Mouse (Mus musculus): ENCODE data around the gene Wnt8b. TPM values are rescaled to one million over a fixed set of nuclear protein-coding genes. Genes with fewer than 3 reads are reported as not detected.
"Not testable (repeated sequence)": the region's sequence is repeated elsewhere in the genome, so short reads cannot be mapped to it uniquely, and the experiment has no call there.

The Wnt8b gene
- polyA plus RNA-seq (2016; fragmentation: Nextera tagmentation; extraction: Ambion mirVana): 0.56 and 2.1 TPM in 2 replicates

DNA sequence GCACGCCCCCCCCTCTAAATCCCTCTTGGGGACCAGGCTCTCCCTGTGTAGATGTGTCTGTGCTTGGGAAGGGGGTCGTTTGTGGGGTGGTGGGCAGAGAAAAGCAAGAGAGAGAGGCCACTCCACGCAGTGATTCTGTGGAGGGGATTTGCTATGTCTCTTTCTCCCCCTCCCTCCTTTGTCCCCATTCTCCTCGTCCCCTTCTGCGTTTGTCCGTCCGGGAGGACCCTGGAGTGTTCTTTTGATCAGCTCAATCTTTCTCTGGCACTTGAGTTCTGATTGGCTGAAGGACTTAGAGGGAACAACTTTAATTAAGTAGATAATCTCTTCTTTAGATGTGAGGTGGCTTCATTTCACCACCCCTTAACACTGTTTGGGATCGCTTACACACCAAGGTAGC lies at the start of gene Wnt8b:
Wnt8b (plus strand) TSS at position 345 of the 400 bp plus-strand sequence.
- H3K27ac ChIP-seq (replicated peaks): no peak within 1 kb of the TSS
- no peak for DNase-seq (ENCODE audit: low spot score)
- H3K4me3 ChIP-seq: no peak within 1 kb of the TSS
- WGBS: 20% methylated on average over 8 of the region's 8 CpGs
- H3K36me3 ChIP-seq (replicated peaks): no peaks in the 10 kb centered on the region
- peaks cover 95% of the 10 kb centered on the region for H3K27me3 ChIP-seq (replicated peaks; ENCODE audit: low read depth, poor library complexity, severe bottlenecking)
- peaks cover 16% of the 10 kb centered on the region for H3K4me1 ChIP-seq
- no peaks in the 10 kb centered on the region for H3K9me3 ChIP-seq

- no peaks in the 10 kb centered on the region for H3K36me3 ChIP-seq (replicated peaks)
Observed at GRCm38 (mm10) chr19:44445755-44446154, 47.5 kb upstream of the Wnt8b start.

DNA sequence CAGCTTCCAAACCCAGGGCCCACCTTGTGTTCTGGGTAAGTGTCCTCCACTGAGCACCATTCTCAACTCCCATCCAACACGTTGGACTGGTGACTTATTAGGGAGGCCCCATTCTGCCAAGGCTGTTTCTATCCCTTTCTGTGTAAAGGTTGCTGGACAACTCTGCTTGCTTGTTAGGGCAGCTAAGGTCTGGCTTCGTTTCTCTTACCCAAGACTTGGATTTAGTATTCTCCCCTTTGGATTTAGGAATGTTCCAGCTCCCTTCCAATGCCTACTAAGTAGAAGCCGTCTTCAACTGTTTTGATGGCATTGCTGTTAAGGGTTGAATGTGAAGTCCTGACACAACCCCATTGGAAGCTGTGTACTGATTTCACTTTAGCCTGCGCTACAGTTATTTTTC lies 45.3 kb upstream of the Wnt8b start:
- 88% methylated on average over 4 of the region's 4 CpGs for WGBS
- no peak overlapping the region for H3K4me3 ChIP-seq
- H3K27me3 ChIP-seq (replicated peaks; ENCODE audit: low read depth, poor library complexity, severe bottlenecking): no peaks in the 10 kb centered on the region
- no peaks in the 10 kb centered on the region for H3K9me3 ChIP-seq
- no peaks in the 10 kb centered on the region for H3K36me3 ChIP-seq (replicated peaks)
- no peak overlapping the region for H3K27ac ChIP-seq (replicated peaks)
- 0 out of 2 replicates have a peak, but pooled peaks cover 3% of the 10 kb centered on the region for H3K4me1 ChIP-seq
- DNase-seq (ENCODE audit: low spot score): no peak

More at GRCm38 (mm10) chr19:44445755-44446154, 47.5 kb upstream of the Wnt8b start:
- 0 out of 2 replicates have a peak, but pooled peaks cover 3% of the 10 kb centered on the region for H3K4me1 ChIP-seq
- 91% methylated on average over 3 of the region's 3 CpGs for whole genome bisulfite sequencing
- DNase-seq (ENCODE audit: low spot score): no peak
- no peak overlapping the region for H3K4me3 ChIP-seq
- H3K27me3 ChIP-seq (replicated peaks; ENCODE audit: low read depth, poor library complexity, severe bottlenecking): no peaks in the 10 kb centered on the region
- H3K27ac ChIP-seq (replicated peaks): no peak overlapping the region
- H3K9me3 ChIP-seq: no peaks in the 10 kb centered on the region

DNA sequence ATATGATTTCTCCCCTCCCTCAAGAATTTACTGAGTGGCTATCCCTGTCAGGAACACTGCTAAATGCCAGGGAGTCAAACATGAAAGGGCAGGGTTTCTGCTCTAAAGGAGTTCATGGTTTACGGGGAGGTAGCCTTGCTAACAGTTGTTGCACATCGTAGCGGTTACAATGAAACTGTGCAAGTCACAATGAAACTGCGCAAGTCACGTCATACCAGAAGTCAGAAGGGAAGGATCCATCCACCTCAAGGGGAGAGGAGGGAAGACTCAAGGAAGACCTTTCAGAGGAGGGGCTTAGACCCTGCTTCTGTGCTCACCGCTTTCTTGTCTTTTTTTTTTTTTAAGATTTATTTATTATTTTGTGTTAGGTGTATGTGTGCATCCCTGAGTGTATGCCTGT lies 38.4 kb upstream of the Wnt8b start:
- no peak for DNase-seq (ENCODE audit: low spot score)
- no peak overlapping the region for H3K4me3 ChIP-seq

DNA sequence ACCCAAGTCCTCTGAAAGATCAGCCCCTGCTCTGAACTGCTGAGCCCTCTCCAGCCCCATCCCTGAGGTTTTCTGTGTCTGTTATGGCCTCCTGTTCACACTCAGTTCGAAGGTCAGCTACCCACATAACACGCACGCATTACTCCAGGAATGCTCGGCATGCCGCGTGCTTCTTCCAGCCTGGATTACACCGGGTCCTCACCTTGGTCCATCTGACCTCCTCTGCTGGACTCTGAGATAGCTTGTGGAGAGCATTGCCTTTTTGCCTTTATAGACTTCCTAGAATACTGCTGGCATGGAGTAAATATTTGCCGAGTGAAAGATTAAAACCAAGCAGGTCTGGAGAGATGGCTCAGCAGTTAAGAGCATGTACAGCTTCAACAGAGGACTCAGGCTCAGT lies 37.9 kb upstream of the Wnt8b start:
- H3K36me3 ChIP-seq (replicated peaks): no peaks in the 10 kb centered on the region
- no peaks in the 10 kb centered on the region for H3K9me3 ChIP-seq
- no peak for DNase-seq (ENCODE audit: low spot score)
- 84% methylated on average over 8 of the region's 8 CpGs for WGBS
- peaks cover 7% of the 10 kb centered on the region; the same call in 1 of the 2 replicates for H3K4me1 ChIP-seq
- no peak overlapping the region for H3K27ac ChIP-seq (replicated peaks)
- H3K27me3 ChIP-seq (replicated peaks; ENCODE audit: low read depth, poor library complexity, severe bottlenecking): no peaks in the 10 kb centered on the region
- no peak overlapping the region for H3K4me3 ChIP-seq

More for the DNA sequence above, 38.4 kb upstream of the Wnt8b start:
- 91% methylated on average over 6 of the region's 6 CpGs for WGBS
- H3K27me3 ChIP-seq (replicated peaks; ENCODE audit: low read depth, poor library complexity, severe bottlenecking): no peaks in the 10 kb centered on the region
- no peaks in the 10 kb centered on the region for H3K9me3 ChIP-seq
- no peaks in the 10 kb centered on the region for H3K36me3 ChIP-seq (replicated peaks)
- no peak overlapping the region for H3K27ac ChIP-seq (replicated peaks)
- peaks cover 7% of the 10 kb centered on the region; the same call in 1 of the 2 replicates for H3K4me1 ChIP-seq

- 52% methylated on average over 3 of the region's 3 CpGs for WGBS
Observed at GRCm38 (mm10) chr19:44457359-44458055, 35.8 kb upstream of the Wnt8b start.

DNA sequence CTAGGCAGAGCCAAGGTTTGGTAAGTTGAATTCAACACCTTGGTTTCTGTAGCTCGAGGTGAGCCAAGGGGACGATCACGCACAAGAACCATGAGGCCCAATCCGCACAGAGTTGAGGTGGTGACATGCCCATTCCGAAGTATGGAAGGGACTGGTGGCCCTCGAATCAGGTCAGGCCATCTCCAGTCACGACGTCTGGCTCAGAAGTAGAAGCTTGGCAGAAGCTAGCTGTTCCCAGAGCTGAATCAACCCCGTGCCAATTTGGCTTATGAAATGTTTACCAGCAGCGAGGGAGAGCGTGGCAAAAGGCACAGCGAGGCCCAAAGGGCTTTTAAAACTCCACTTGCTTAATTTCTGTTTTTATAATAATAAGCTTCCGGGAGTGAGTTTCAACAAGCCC lies 34.6 kb upstream of the Wnt8b start:
- no peak for DNase-seq (ENCODE audit: low spot score)
- WGBS: 94% methylated on average over 13 of the region's 13 CpGs
- Histone ChIP-seq H3K4me1 (peaks cover 14% of the 10 kb centered on the region), H3K27me3 (replicated peaks; ENCODE audit: low read depth, poor library complexity, severe bottlenecking) (no peaks in the 10 kb centered on the region), H3K36me3 (replicated peaks) (no peaks in the 10 kb centered on the region), H3K27ac (replicated peaks) (no peak overlapping the region), H3K9me3 (no peaks in the 10 kb centered on the region), H3K4me3 (no peak overlapping the region)

More at GRCm38 (mm10) chr19:44457359-44458055, 35.8 kb upstream of the Wnt8b start:
- Histone ChIP-seq H3K4me3 (no peak overlapping the region), H3K27ac (replicated peaks) (no peak overlapping the region), H3K27me3 (replicated peaks; ENCODE audit: low read depth, poor library complexity, severe bottlenecking) (no peaks in the 10 kb centered on the region), H3K4me1 (peaks cover 14% of the 10 kb centered on the region), H3K36me3 (replicated peaks) (no peaks in the 10 kb centered on the region), H3K9me3 (no peaks in the 10 kb centered on the region)
- DNase-seq (ENCODE audit: low spot score): no peak

DNA sequence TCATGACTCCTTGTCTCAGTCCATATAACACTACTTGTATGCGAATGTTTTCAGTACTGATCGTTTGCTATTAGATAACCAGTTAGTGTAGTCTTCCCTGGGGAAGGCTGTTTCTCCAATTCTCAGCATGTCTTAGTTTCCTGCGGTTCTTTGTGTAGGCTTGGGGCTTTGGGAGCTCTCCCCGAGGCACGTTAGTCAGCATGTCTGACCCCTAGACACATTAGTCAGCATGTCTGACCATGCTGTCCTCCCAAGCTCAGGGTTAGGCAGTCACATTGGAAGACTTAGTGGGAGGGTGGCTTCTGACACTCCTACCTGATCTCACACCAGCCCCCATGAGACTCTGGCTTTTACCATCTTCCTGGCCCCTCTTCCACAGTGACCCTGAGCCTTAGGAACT lies 32.8 kb upstream of the Wnt8b start:
- WGBS: 81% methylated on average over 5 of the region's 5 CpGs
- H3K27ac ChIP-seq (replicated peaks): no peak overlapping the region

DNA sequence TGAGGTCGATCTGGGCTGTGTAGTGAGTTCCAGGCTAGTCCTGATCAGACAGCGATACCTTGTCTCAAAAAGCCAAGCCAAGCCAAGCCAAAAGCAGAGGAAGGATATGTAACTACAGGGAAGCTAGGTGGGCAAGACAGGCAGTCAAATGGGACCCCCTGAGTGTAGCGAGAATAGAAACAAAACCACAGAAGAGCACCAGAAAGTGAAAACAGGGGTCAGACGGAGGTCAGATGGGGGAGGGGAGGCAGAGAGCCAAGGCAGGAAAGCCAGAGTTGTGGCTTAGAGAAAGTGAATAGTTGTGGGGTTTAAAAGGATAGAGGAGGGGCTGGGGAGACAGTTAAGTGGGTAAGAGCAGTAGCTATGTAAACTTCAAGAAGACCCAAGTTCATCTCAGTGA lies 31.8 kb upstream of the Wnt8b start:
- WGBS: 50% methylated on average over 4 of the region's 4 CpGs
- Histone ChIP-seq H3K27me3 (replicated peaks; ENCODE audit: low read depth, poor library complexity, severe bottlenecking) (no peaks in the 10 kb centered on the region), H3K9me3 (no peaks in the 10 kb centered on the region), H3K4me3 (no peak overlapping the region), H3K36me3 (replicated peaks) (no peaks in the 10 kb centered on the region), H3K27ac (replicated peaks) (no peak overlapping the region), H3K4me1 (peaks cover 14% of the 10 kb centered on the region)
- no peak for DNase-seq (ENCODE audit: low spot score)

More for the DNA sequence above, 32.8 kb upstream of the Wnt8b start:
- Histone ChIP-seq H3K27me3 (replicated peaks; ENCODE audit: low read depth, poor library complexity, severe bottlenecking) (no peaks in the 10 kb centered on the region), H3K4me3 (no peak overlapping the region), H3K9me3 (no peaks in the 10 kb centered on the region), H3K4me1 (peaks cover 14% of the 10 kb centered on the region), H3K36me3 (replicated peaks) (no peaks in the 10 kb centered on the region)
- no peak for DNase-seq (ENCODE audit: low spot score)

DNA sequence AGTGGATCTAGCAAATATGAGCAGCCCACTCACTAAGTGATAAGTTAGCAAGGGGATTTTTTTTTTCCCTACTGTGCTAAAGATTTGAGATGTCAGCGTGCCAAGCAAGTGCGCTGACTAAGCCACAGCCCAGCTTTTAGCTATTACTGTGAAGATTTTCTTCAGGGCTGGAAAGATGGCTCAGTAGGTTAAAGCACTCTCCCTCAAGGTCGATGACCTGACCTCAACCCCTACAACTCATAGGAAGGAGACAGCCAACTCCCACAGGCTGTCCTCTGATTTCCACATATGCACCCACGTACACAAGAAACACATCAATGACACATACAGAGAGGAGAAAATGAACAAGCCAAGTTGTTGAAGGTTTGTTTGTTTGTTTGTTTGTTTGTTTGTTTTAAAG lies 31.1 kb upstream of the Wnt8b start:
- WGBS: 88% methylated on average over 4 of the region's 4 CpGs

GRCm38 (mm10) chr19:44465960-44466525 lies 27.2 kb upstream of the Wnt8b start:
- 77% methylated on average over 14 of the region's 14 CpGs for WGBS
- H3K9me3 ChIP-seq: not testable (repeated sequence)

More for the DNA sequence above, 31.1 kb upstream of the Wnt8b start:
- Histone ChIP-seq H3K27me3 (replicated peaks; ENCODE audit: low read depth, poor library complexity, severe bottlenecking) (no peaks in the 10 kb centered on the region), H3K4me3 (no peak overlapping the region), H3K36me3 (replicated peaks) (no peaks in the 10 kb centered on the region), H3K9me3 (no peaks in the 10 kb centered on the region), H3K4me1 (peaks cover 11% of the 10 kb centered on the region), H3K27ac (replicated peaks) (no peak overlapping the region)
- no peak for DNase-seq (ENCODE audit: low spot score)

DNA sequence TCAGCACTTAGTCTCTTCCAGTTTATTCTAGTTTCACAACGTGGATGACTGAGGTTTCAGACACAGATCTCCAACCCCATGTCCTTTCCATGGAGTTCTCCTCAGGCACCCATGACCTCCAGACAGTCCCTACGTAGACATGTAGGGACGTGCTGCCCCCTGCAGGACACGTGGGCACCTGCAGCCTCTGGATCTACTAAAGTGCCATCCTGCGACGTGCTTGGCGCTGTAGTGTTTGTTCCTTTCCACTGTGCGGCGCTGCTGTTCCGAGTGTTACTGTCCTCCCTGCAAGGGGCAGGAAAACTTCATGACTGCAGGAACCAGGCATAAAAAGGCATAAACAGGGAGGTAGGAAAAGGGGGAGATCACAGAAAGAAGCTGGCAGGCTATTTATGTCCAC lies 19.1 kb upstream of the Wnt8b start:
- 2% methylated on average over 10 of the region's 10 CpGs for WGBS
- H3K4me1 ChIP-seq: no peaks in the 10 kb centered on the region
- DNase-seq (ENCODE audit: low spot score): peak; percentile 84
- no peak overlapping the region for H3K4me3 ChIP-seq
- 0 out of 2 replicates have a peak, but pooled peaks cover 7% of the 10 kb centered on the region for H3K27me3 ChIP-seq (replicated peaks; ENCODE audit: low read depth, poor library complexity, severe bottlenecking)
- no peaks in the 10 kb centered on the region for H3K9me3 ChIP-seq
- no peaks in the 10 kb centered on the region for H3K36me3 ChIP-seq (replicated peaks)
- H3K27ac ChIP-seq (replicated peaks): no peak overlapping the region

More at GRCm38 (mm10) chr19:44465960-44466525, 27.2 kb upstream of the Wnt8b start:
- H3K27me3 ChIP-seq (replicated peaks; ENCODE audit: low read depth, poor library complexity, severe bottlenecking); H3K4me3 ChIP-seq; H3K4me1 ChIP-seq; H3K27ac ChIP-seq (replicated peaks); H3K36me3 ChIP-seq (replicated peaks); DNase-seq (ENCODE audit: low spot score): not testable (repeated sequence)

DNA sequence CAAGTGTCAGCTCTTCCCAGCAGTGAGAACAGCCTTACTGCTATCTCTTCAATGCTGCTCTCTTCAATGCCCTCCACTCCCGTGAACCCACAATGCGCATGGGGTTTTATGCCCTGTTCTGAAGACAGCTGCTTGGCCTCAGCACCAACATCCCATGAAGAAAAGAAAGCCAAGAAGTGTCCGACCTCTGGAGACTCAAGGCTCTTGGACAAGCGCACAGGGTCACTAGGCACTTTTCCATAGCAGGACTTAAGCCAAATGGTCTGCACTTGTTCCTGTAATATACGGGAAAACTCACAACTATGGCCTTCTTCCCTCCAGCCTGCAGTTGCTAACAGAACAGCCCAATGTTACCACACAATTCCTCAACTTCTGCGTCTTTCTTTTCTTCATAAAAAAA lies 18.0 kb upstream of the Wnt8b start:
- no peak for DNase-seq (ENCODE audit: low spot score)
- Histone ChIP-seq H3K4me1 (no peaks in the 10 kb centered on the region), H3K27ac (replicated peaks) (no peak overlapping the region), H3K36me3 (replicated peaks) (no peaks in the 10 kb centered on the region), H3K27me3 (replicated peaks; ENCODE audit: low read depth, poor library complexity, severe bottlenecking) (0 out of 2 replicates have a peak, but pooled peaks cover 7% of the 10 kb centered on the region), H3K4me3 (no peak overlapping the region), H3K9me3 (no peaks in the 10 kb centered on the region)
- 87% methylated on average over 6 of the region's 6 CpGs for WGBS

Measured in embryonic facial prominence, embryonic 10.5 days (tissue).